Comparison of ENCODE assay signal across 15 mouse cellular contexts in the genomic region with DNA sequence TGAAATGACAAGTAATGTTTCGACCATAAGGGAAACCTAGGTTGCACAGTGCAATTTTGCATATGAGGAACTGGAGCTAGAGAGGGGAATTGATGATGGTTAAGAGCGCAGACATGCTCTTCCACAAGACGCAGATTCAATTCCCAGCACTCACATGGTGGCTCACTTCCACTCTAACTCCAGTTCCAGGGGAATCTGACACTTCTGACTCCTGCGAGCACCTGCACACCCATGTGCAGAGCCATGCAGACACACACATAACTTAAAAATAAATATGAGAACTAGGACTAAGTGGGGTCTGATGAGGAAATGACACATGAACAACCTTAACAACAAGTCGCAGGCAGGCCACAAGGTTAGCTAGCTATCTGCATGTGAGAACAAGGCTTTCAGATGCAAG. TPM values are rescaled to one million over a fixed set of nuclear protein-coding genes. Genes with fewer than 3 reads are reported as not detected.
"Had no signal": no experiment of that assay in that cellular context is flagged by ENCODE, and none has a peak within 500 bp of the region (broad histone marks: within the 10 kb centered on the region; RNA-seq: fewer than 3 reads in every experiment).

No protein-coding gene starts in this region.

- H3K4me3 ChIP-seq: intestine, embryonic 15.5 days; limb, embryonic 13.5 days; liver, embryonic 15.5 days; myocyte; neural tube, embryonic 15.5 days had no signal

- H3K9ac ChIP-seq: intestine, embryonic 15.5 days; limb, embryonic 13.5 days; liver, embryonic 15.5 days; neural tube, embryonic 15.5 days had no signal

- DNase-seq: kidney, adult 18-20 months; kidney, postnatal 10 days; left cerebral cortex, postnatal 4 days; lung, adult 2 months; midbrain, embryonic 14.5 days; retina, postnatal 1 day; right cerebral cortex, postnatal 14 days; thymus, adult 2 months; thymus, postnatal 25 days had no signal

- H3K9me3 ChIP-seq: intestine, embryonic 15.5 days; limb, embryonic 13.5 days; liver, embryonic 15.5 days; neural tube, embryonic 15.5 days had no signal

- ATAC-seq: intestine, embryonic 15.5 days had no signal

- H3K27ac ChIP-seq: intestine, embryonic 15.5 days; limb, embryonic 13.5 days; liver, embryonic 15.5 days; neural tube, embryonic 15.5 days had no signal

- H3K27me3 ChIP-seq: intestine, embryonic 15.5 days; limb, embryonic 13.5 days; liver, embryonic 15.5 days; neural tube, embryonic 15.5 days had no signal

- H3K4me1 ChIP-seq: intestine, embryonic 15.5 days; limb, embryonic 13.5 days; liver, embryonic 15.5 days; neural tube, embryonic 15.5 days had no signal

- H3K36me3 ChIP-seq: intestine, embryonic 15.5 days; limb, embryonic 13.5 days; neural tube, embryonic 15.5 days had no signal

- H3K4me2 ChIP-seq: intestine, embryonic 15.5 days; limb, embryonic 13.5 days; liver, embryonic 15.5 days; neural tube, embryonic 15.5 days had no signal

RNA-seq across cellular contexts. Expression of gene Diaph3, which starts 15.5 kb away (rescaled TPM):
- polyA plus RNA-seq: liver, adult 2 months had no signal
